Mouse (Mus musculus) left cerebral cortex, postnatal 36 days (tissue): ENCODE results near the gene Tnni3k. TPM values are rescaled to one million over a fixed set of nuclear protein-coding genes. Genes with fewer than 3 reads are reported as not detected.

Experiments used
- DNase-seq, 2 experiments: peaks; one replicate each; pipeline ENCODE4 v3.0.0; 2021 to 2022; ENCODE audit warnings: low spot score in 2 of 2, mixed read lengths in 1 of 2
- intact Hi-C: fragments of 180-260 bp; cut with DNase I; formaldehyde crosslinking; loops from one replicate; pipeline ENCODE4 v1.15.1; 2025
- total RNA-seq, 2 experiments: library from RNA; stranded (reverse); gene quantifications; 2 replicates each; pipeline ENCODE4 v1.2.3; 2021

Tnni3k gene
- total RNA-seq, 2 experiments from 2014 or later, result 0.29 to 0.47 TPM

DNA sequence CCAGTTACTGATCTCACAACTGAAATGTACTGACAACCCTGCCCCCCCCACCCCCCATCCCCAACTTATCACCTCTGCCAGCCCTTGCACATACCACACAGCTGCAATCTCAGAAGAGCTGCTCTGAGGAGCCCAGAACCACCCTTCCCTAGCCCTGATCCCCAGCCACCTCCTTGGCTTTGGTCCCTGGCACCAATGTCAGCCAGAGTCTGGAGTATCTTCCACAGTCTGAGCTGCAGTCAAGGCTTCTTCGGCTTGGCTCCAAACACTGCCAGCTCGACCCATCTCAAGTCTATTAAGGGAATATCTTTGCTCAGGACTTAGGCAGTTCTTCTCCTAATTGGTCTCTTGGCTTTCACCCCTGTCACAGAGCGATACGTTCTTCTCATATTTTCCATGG lies 261.6 kb downstream of the Tnni3k start:
- intact Hi-C loops, result no loop called here
- no peak for DNase-seq

GRCm38 (mm10) chr3:154787611-154788010 lies 267.6 kb downstream of the Tnni3k start:
- intact Hi-C loops, result no loop called here
- DNase-seq, result no peak

DNA sequence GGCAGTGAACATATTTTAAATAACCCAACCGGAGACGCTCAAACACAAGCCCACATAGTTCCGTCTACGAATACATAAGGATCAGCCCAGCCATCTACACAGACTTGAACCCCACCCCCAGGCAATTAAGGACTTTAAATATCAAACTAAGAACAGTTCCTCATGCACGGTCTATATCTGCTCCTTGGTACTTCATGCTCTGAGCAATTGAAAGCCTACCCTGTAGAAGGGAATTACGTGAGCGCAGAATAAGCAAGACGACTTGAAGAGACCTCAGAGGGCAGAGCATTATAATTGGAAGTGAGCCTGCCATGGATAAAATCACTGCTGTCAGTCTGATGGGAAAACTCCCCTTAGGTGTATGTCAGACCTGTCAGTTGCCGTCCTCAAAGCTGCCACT lies 268.9 kb downstream of the Tnni3k start:
- DNase-seq, result no peak
- intact Hi-C loops, result no loop called here

DNA sequence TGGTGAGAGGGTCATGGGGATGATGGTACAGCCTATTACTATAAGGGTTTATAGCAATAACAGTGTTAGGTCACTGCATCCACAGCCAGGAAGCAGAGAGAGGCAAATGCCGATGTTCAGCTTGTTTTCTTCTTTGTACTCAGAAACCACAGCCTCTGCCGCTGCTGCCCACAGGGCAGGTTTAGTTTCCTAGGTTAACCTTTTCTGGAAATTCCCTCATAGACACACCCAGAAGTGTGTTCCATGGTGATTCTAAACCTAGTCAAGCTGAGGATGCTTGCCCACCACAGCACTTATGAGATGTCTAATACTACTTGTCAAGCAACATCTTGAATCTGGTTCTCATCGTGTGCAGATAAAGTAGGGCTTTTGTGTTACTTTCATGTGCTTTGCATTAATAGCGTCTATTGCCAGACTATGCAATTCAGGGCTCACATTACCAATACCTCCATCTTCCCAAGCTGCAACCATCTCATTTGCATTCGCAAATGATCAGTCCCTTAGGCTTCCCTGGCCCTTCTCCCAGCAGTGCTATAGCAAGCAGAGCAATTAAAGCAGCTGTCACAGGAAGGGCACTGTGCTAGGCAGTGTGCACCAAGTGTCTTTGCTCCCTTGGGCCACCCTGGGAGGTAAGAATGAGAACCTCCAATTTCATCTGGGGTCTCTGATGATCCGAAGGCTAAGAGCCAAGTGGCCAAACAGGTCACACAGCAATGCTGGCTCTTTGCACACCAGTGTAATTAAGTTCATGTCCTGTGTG lies 276.2 kb downstream of the Tnni3k start:
- intact Hi-C loops, result no loop called here
- no peak for DNase-seq

- DNase-seq, result no peak
- intact Hi-C loops, result no loop called here
These were observed 283.6 kb downstream of the Tnni3k start for GRCm38 (mm10) chr3:154771651-154772050.

GRCm38 (mm10) chr3:154766321-154766720 lies 288.9 kb downstream of the Tnni3k start:
- DNase-seq, result no peak
- intact Hi-C loops, result no loop called here

DNA sequence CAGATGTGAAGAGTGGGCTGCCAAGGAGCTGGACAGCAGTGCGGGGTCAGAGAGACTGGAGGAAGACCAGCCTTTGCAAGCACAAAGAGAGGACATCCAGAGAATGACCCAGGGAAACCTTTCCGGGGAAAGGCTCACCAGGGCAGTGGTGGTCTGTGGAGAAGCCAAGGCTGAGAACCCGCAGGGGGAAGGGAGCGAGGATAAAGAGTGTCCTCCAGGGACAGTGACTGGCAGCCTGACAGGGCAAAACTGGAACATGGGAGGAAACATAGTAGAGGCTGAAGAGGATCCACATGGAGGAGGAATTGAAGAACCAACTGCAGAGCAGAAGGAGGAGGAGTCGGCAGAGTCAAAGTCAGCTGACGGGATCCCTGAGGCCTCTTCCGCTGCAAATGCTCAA lies 291.1 kb downstream of the Tnni3k start:
- intact Hi-C loops, result no loop called here
- DNase-seq, result no peak

DNA sequence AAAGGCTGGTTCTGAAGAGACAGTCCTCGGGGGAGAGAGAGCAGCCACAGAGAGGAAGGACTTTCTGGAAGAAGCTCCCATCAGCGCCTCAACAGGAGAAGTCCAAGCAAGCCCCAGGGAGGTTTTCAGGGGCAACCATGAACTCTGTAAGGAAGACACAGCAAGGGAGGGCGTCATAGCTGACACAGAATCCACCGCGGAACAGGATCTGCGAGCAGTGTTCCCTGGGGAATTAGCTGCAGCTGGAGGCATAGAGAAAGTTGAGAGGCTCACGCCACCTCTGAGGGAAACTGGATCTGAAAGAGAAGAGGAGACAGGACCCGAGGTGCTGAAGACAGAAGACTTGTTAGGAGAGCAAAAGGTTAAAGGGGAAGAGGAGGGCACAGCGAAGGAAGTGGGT lies 291.8 kb downstream of the Tnni3k start:
- intact Hi-C loops, result no loop called here
- DNase-seq, result no peak

- no peak for DNase-seq
- intact Hi-C loops, result no loop called here
These were observed 294.1 kb downstream of the Tnni3k start for GRCm38 (mm10) chr3:154761108-154761507.

- no peak for DNase-seq
- intact Hi-C loops, result no loop called here
These were observed 297.1 kb downstream of the Tnni3k start for GRCm38 (mm10) chr3:154758089-154758488.

- intact Hi-C loops, result no loop called here
These were observed 300.0 kb downstream of the Tnni3k start for GRCm38 (mm10) chr3:154755225-154755624.

DNA sequence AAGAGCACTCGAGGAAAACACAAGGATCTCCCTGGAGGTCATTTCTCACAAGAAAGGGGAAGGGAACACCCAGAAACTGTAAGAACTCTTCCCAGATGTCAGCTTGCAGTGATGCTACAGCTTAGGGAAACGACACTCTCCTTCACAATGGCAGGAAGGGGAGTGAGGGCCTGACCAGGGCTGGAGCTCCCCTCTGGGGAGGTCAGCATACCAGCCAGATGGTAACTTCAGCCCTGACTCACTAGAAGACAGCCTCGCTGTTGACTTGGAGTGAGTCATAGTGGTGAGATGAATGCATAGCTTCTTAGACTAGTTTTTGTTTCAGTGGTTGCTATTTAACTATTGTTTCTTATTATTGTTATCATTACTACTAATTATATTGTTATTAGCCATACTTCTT lies 300.7 kb downstream of the Tnni3k start:
- intact Hi-C loops, result no loop called here
- DNase-seq, result no peak

More at GRCm38 (mm10) chr3:154755225-154755624, 300.0 kb downstream of the Tnni3k start:
- no peak for DNase-seq

- no peak for DNase-seq
- intact Hi-C loops, result no loop called here
These were observed 310.9 kb downstream of the Tnni3k start for GRCm38 (mm10) chr3:154744317-154744716.

GRCm38 (mm10) chr3:154742927-154743326 lies 312.3 kb downstream of the Tnni3k start:
- intact Hi-C loops, result no loop called here
- DNase-seq, result no peak

DNA sequence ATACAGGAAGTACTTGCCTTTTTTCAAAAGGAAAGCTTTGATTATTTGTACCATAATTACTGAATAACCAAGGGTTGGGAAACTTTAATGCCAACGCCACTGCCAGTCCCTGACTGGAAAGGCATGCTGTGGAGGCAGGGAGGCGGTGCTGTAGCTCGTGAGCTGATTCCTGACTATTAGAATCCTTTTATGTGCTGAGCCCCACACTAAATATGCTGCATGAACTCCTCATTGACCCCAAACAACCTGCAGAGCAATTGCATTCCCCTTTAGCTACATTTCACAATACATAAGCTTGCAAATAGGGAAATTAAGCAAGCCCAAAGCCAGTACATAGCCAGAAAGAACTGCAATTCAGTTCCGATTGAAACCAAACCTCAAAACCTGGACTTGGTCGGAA lies 313.7 kb downstream of the Tnni3k start:
- DNase-seq, result no peak
- intact Hi-C loops, result no loop called here

Other genes with a start within 250 kb of the Tnni3k start
- gene Fpgt, start 38.0 kb upstream of the Tnni3k start, total RNA-seq, result 10 to 100 TPM; 26.1 to 33.1 TPM
- under 1 TPM; 0.39 to 0.57 TPM for gene Lrriq3, start 38.0 kb upstream of the Tnni3k start, total RNA-seq